Mouse (Mus musculus): ENCODE measurements around the gene Mbnl3.

The Mbnl3 gene

DNA sequence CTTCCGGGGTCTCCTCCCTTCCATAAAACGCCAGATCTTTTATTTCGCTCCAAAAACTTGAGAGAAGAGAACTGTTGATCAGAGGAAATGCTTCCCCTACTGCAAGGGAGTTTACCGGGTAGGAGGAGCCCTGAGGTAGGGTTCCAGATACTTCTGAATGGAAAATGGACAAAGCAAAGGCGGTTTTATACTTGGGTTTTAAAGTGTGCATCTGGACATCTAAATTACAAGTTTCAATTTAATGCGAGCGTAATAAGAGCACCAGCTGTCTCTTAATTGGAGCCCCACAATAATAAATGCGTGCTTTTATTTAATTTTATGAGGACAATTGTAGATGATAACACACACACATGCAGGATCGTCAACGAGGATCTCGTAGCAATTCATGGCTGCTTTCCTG lies at the start of gene Mbnl3:
Gene Mbnl3, minus strand, starts transcription at position 101 of the 400 bp plus-strand sequence.
- no peak for DNase-seq (ENCODE audit: low read depth, low spot score)

DNA sequence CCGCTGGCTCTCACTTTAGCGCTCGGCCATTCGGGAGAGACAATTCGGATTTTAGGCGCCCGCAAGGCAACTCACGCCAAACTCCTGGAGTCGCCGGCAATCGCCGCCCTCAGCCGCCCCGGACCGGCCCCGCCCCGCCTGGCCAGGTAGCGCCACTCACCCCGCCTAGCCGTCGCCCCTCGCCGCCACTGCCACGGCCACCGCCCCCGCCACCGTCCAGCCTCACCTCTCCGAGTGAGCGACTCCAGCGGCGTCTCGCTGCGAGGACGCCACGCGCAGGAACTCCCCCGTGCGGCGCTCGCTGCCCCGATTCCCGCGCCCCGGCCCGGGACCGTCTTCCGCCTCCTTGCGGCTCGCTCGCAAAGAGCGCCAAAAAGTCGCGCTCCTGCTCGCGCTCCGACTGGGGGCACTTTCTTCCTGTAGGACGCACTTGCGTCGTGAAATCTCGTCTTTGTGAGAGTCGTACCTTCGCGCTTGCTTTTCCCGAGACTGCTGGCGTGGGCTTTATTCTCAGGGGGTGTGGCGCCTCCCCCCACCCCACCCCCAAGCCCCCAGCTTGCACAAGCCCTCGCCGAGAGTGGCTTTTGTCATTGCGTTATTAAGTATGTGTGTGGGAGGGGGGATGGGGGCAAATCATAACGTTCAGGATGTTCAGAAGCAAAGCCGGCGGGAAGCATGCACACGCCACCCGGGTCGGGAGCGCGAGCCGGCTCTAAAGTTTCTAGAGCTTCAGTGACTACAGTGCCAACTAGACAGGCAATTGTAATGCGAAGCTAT lies 596 bp downstream of the Mbnl3 start:
- no peak for DNase-seq (ENCODE audit: low read depth, low spot score)

DNA sequence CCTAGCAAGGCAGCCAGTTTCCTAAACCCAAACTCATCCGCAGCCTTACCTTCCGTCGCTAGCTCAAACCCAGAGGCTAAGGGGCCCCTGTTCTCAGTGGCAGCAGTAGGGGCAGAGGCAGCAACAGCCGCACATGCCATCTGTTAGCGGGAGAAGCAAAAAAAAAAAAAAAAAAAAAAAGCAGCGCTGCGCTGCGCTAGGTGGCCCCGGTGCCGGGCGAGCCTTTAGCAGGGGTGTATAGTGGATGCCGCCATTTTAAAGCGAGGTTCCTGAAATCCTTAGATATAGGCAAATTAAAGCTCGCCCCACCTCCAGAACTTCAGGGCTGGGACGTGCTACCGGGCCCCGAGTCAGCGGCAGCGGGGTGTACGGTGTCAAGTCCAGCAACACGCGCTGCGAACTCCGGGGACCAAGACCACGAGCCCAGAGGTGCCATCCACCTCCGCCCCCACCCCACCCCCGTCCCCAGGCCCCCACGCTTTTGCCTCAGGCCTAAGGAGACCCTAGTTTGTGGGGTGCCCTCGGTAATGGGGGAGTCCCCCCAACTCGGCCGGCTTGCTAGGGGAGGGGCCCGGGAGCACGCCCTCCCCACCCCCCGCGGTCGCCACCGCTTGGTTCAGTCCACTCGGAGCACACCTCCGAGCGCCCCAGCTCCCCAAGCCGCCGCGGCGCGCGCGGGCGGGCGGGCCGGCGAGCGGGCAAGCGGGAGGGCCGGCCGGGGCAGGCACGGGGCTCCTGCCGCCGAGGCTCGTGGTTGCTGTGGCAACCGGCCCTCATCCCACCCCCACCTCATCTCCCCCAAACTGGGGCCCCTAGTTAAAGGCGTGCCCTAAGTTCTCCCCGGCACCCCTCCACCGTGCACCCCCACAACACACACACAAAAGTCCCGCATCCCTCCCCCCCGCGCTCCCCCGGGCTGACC lies 1.4 kb downstream of the Mbnl3 start:
- no peak for DNase-seq (ENCODE audit: low read depth, low spot score)

DNA sequence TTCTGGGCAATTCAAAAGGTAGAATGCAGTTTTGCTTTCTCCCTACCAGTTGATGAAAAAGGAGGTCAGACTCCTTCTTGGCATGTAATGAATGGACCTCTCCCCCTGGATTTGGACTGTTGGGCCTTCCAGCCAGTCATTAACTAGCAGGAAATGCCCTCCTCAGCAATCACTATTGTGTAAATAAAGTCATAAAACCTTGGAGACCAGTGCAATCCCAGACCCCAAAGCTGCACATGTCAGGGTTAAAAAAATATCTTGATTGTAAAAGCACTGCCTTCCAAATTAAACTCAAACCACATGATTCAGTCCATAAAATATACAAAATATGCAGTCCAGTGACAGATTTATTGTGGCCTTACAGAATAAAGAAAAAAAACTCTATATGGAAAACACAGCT lies 9.3 kb downstream of the Mbnl3 start:
- no peak for DNase-seq (ENCODE audit: low read depth, low spot score)

DNA sequence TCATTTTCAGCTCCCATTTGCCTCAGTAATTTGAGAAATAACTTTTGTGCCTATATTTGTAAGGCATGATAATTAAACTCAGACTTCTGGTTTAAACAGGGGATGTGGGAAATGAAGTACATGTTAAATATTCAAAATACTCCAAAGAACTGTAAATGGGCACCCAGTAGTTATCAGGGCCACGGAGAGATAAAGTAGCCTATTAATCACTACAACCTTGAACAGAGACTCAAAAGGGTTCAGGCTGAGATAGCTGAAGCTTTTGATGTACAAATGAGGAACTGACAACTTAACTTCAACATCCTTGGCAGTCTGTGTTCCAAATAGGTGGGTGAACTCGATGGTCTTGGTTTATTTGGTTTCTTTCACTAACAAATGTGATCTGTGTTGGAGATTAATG lies 34.4 kb downstream of the Mbnl3 start:
- DNase-seq (ENCODE audit: low read depth, low spot score), result no peak

DNA sequence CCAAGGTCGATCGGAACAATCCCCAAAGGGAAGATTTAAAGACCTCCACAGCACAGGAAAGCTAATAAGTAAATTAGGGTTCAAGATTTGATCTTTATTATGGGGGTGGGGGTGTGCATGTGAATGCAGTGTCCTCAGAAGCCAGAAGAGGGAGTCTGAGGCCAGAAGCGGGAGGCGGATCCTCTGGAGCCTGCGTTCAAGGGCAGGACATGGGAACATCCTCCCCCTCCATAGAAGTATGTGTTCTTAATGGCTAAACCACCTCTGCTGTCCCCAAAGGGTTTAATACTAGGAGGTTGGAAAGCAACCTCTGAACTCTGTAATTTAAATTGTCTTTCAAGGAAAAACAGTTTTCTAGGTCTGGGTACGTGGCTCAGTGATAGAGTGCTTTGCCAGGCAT lies 34.9 kb downstream of the Mbnl3 start:
- no peak for DNase-seq (ENCODE audit: low read depth, low spot score)

DNA sequence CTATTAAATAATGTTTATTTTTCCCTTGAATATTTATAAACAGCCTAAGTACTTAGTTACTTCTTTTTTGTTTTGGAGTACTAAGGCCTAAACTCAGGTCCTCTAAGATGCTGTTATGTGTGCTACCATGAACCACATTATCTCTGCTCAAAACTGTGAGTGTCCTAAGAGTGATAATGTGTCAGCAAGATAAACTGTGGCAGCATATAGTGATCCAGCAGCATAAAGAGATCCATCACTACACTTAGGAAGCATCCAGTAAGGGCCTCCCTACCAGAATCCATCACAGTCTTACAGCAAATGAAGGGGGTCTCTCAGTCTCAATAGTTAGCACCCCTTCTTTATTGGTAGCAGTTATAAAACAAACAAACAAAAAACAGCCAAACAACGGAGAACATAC lies 35.9 kb downstream of the Mbnl3 start:
- DNase-seq (ENCODE audit: low read depth, low spot score), result no peak

DNA sequence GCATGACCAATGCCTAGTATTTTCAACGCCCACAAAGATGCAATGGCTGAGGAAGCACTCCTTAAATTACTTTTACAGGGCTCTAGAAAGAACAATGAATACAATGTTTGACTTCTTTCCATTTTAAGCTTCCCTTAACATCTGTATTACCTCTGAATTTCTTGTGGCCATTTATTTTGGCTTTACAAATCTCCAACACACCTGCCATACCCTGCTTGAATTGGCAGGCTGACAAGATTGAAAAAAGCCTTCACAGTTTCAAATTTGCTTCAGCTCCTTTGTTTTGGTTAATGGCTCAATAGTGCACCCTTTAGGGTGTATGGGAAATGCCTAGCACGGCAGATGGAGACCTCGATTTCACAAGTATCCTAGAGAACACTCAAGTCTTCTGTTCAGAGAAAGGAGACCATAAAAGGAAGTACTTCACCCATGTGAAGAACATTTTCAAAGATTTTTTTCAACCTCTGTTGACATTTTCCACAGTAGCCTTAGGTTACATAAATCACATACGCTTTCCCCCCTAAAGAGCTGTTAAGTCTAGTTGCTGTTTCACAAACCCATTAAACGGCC lies 36.8 kb downstream of the Mbnl3 start:
- DNase-seq (ENCODE audit: low read depth, low spot score), result no peak

DNA sequence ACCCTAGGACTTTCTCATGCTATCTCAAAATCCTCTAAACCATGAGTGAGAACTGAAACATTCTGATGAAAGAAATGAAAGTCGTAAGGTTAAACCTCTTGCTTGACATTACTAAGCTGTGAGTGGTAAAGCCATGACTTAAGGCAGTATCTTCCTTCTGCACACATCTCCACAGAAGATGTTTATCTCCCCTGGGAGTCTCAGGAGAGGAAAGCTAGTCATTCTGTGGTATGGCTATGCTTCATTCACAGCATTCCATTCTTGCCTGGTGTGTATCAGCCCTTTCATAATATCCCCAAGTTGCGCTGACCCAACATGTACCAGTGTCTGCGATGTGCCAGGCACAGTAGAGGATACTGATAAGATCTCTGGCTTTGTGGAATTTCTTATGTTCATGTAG lies 38.4 kb downstream of the Mbnl3 start:
- no peak for DNase-seq (ENCODE audit: low read depth, low spot score)

DNA sequence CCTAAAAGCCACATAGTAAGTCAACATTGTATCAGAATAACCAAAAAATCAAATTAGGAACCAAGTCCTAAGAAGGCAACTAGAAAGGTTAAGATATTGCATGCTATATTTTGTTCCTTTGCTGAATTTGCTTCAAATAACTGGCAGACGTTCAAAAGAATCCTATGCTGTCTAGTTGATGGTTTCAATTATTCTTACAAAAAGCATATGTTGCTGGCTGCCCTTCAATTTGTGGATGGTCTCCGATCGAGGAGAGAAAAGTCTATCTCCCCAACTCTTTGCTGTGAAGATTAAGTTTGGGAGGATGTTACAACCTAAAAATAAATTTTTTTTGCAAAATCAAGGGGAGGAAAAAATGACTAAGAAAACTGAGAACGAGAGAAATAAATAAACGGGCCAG lies 41.6 kb downstream of the Mbnl3 start:
- no peak for DNase-seq (ENCODE audit: low read depth, low spot score)

DNA sequence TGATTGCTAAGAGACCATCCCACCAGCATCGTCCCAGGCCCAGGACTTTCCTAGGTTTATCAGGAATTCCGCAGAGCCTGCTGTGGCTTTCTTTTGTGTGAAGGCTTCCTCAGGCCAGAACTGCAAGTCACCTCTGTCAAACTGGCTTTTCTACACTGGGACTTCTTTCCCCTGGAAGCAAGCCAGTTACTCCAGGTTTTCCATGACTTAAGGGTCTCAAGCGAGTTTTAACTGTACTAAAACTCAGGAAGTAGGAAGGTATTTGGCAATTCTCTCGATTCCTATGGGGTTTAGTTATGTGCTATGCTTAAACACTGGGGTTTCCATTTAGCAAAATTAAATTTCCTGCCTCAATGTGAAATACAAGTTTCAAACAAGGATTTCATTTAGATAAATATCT lies 57.9 kb downstream of the Mbnl3 start:
- DNase-seq (ENCODE audit: low read depth, low spot score), result no peak

DNA sequence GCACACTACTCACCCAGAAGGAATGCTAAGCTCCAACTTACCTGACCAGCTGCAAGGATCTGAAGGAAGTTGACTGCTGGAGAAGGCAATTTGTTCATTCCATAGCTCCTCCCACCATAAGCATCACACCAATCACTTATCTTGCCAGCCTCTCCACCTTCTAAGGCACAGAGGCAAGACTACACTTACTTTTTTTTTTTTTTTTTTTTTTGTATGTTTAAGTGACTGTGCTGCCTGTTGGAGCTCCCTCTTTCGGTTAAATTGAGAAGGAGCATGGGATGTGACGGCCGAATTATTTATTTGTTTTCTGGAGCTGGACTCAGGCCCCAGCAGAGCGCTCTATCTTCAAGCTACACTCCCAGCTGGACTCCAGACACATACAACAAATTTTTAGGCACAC lies 60.0 kb downstream of the Mbnl3 start:
- DNase-seq (ENCODE audit: low read depth, low spot score), result no peak

DNA sequence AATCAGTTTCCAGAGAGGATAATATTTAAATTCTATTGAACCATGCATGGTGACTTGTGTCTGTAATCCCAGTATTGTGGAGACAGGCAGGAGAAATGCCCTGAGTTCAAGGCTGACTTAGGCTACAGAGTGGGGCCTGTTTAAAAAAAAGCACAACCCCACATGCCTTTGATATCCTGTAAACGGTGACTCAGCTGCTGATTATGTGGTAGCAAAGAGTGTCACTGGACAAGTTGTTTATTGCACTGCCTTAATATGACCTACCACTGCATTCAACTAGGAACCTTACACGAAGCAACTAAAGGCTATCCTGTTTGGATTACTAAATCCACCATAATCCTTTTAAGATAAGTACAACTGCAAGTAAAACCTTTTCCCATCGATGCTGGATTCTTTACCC lies 66.3 kb downstream of the Mbnl3 start:
- DNase-seq (ENCODE audit: low read depth, low spot score), result no peak

DNA sequence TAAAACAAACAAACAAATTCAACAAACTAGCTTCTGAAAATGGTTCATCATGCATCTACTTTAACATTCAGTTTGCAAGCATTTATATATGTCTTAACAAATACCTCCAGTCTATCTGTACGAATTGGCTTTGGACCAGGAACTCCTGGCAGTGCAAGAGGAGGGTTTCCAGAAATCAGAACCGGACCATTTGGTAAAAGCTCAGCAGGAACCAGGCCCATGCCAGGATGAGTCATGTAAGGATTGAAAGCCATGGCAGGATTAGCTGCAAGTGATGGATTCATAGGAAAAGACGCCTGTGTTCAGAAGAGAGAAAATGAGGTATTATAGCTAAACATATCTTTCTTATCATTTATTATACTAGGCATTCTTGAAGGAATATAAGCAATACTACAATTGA lies 75.0 kb downstream of the Mbnl3 start:
- DNase-seq (ENCODE audit: low read depth, low spot score), result no peak

DNA sequence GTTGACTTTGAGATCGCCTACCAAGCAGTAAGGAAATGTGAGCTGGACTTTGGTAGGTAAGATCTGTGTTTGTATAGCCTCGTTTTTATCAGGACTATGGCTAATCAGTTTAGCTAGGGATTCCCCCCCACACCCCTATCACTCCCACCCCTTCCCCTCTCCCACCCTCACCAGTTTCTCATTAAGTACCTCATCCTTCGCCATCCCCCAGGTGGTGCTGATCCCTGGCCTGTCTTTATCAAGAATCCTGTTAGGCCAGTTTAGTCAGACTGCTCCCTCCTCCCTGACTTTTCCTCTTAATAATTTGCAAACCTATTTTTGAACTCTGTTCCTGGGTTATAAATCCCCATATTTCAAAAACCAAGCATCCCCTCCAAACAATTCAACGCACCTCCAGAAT lies 103.6 kb downstream of the Mbnl3 start:
- DNase-seq (ENCODE audit: low read depth, low spot score), result no peak

DNA sequence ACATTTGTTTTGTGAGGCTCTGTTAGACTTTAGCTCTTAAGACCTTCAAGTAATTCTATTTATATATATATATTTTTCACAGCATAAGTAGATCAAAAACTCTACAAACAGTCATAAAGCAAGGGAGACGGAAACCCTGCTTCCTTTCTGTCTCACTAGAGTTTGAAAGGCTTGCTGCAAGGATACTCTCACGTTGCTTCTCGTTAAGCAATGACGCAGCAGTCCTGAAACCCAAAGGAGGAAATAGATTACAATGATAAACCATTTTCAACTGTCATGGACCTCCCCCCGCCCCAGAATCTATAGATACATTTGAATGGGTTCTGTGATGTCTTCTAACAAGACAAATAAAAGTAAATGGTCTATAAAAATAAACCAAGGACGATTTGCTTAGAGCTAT lies 121.4 kb downstream of the Mbnl3 start:
- DNase-seq (ENCODE audit: low read depth, low spot score), result no peak

DNA sequence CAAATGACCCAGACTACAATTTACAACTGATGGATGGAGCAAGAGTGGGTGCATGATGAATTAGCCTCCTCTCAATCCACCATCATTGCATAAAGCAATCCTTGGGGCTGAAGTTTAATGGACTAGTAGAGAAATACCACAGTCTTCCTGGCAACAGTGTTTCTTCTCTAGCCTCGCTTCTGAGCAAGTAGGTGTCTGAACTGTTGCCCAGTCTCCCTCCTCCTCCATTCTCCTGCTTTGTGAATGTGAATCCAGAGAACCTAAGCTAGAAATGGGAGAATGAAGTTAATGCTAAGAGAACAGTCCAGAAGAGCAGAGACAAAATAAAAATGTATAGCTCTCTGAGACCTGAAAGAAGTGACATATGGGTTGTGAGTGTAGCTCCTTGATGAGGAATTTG lies 122.1 kb downstream of the Mbnl3 start:
- DNase-seq (ENCODE audit: low read depth, low spot score), result no peak

DNA sequence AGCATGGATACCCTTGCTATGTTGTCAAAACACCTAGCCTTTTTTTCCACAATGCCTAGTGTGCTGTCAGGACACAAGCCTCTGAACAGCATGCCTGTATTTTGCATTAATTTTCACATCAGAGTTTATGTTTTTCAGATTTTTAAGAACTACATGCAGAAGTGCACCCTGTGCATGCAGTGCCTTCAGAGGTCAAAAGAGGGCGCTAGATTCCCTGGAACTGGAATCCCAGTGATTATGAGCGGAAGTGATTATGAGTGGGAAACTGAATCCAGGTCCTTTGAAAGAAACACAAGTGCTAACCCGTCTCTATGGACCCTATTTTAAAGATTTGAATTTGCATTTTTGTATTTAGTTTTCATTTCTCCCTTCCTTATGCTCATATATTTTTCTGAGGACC lies 129.6 kb downstream of the Mbnl3 start:
- DNase-seq (ENCODE audit: low read depth, low spot score), result no peak

Measured in retina, adult 2 months (tissue).